Mouse (Mus musculus) cerebellum, adult 2 months (tissue): Measurements from ENCODE around the gene 1700025G04Rik.

Source experiments
- CTCF ChIP-seq: fragments of 200-500 bp; IDR thresholded peaks from 2 replicates; pipeline ENCODE4 v1.5.1; 2011; ENCODE audit warnings: low read depth, mild to moderate bottlenecking, control low read depth, low read length, moderate library complexity, borderline replicate concordance; ENCODE audit not compliant: insufficient read depth
- POLR2A ChIP-seq: fragments of 200-500 bp; IDR thresholded peaks from 2 replicates; pipeline ENCODE4 v1.6.1; 2011; ENCODE audit warnings: low read length, control low read depth, borderline replicate concordance; ENCODE audit not compliant: insufficient read depth

DNA sequence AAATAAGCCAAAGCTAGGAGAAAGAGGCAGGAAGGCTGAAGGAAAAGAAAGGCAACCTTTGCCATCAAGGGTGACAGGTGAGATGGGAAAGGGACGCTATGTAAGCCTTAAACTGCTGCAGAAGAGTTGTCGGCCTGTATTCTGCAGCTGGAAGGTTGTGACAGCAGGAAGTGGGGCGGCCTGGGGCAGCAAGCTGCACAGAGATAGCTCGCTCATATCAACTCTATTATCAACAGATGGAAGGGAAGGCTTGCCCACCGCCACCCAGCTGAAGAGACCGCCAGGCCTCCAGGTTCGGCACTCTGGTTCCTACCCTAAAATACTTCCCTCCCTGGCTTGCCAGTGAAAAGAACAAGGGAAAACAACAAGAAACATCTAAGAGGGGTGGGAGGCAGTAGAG, 39.9 kb downstream of the 1700025G04Rik start:
- TF ChIP-seq CTCF (no peak), POLR2A (no peak)
